Mouse (Mus musculus) CH12.LX (cell line): ENCODE data around the gene Abhd15. TPM values are rescaled to one million over a fixed set of nuclear protein-coding genes. Genes with fewer than 3 reads are reported as not detected.

Experiments used
- DNase-seq: peaks from one replicate; pipeline ENCODE4 v3.0.0-alpha.2; 2013; ENCODE audit errors: extremely low read depth
- H3K27ac ChIP-seq: 2 replicates; pipeline ENCODE4 v1.5.1; 2012; ENCODE audit warnings: low read depth, mild to moderate bottlenecking, control low read depth, moderate library complexity; ENCODE audit not compliant: insufficient read depth
- H3K27me3 ChIP-seq: replicated peaks from 2 replicates; pipeline ENCODE3; 2012; ENCODE audit warnings: inconsistent platforms
- H3K36me3 ChIP-seq, 2 experiments: replicated peaks in 1 of 2; 2 replicates each; pipeline versions ENCODE3 to v1.6.1; 2012; ENCODE audit warnings: inconsistent platforms in 1 of 2, low read length in 1 of 2, mild to moderate bottlenecking in 1 of 2, mixed read lengths in 1 of 2, moderate library complexity in 1 of 2; ENCODE audit not compliant: control insufficient read depth in 1 of 2, insufficient read depth in 1 of 2
- H3K4me1 ChIP-seq, 2 experiments: 2 replicates each; pipeline ENCODE4 v1.6.1; 2012; ENCODE audit warnings: inconsistent platforms in 1 of 2, moderate library complexity in 1 of 2; ENCODE audit not compliant: insufficient read depth in 2 of 2, control insufficient read depth in 1 of 2
- H3K4me2 ChIP-seq: 2 replicates; pipeline ENCODE4 v1.6.1; 2012; ENCODE audit warnings: low read depth, mild to moderate bottlenecking, control low read depth; ENCODE audit not compliant: poor library complexity, insufficient read depth, severe bottlenecking
- H3K4me3 ChIP-seq, 3 experiments: fragments of 150-350 bp in 1 of 3; sonication (generic) in 1 of 3; replicated peaks in 1 of 3; 2 replicates each; pipeline versions ENCODE3 to v1.5.1; 2011 to 2012; ENCODE audit warnings: low read depth in 2 of 3, low read length in 2 of 3, mild to moderate bottlenecking in 2 of 3, moderate library complexity in 2 of 3, control low read depth in 1 of 3, improper control_type of control experiment in 1 of 3, inconsistent platforms in 1 of 3, mixed read lengths in 1 of 3; ENCODE audit not compliant: poor library complexity in 1 of 3
- H3K79me2 ChIP-seq: replicated peaks from 2 replicates; pipeline ENCODE4 v1.6.1; 2012; ENCODE audit warnings: mild to moderate bottlenecking, moderate library complexity; ENCODE audit not compliant: control insufficient read depth, poor library complexity, insufficient read depth, severe bottlenecking; ENCODE audit errors: extremely low read depth
- H3K9ac ChIP-seq: 2 replicates; pipeline ENCODE4 v1.6.1; 2012; ENCODE audit warnings: low read depth, mild to moderate bottlenecking, control low read depth, moderate library complexity; ENCODE audit not compliant: insufficient read depth
- H3K9me3 ChIP-seq: replicated peaks from 2 replicates; pipeline ENCODE3; 2012; ENCODE audit warnings: low read length, inconsistent platforms, mixed read lengths
- BHLHE40 ChIP-seq: IDR thresholded peaks from 2 replicates; pipeline ENCODE4 v1.6.1; 2011; ENCODE audit warnings: mild to moderate bottlenecking, low read depth, low read length, improper control_type of control experiment
- CTCF ChIP-seq, 2 experiments: IDR thresholded peaks in 1 of 2; conservative IDR thresholded peaks in 1 of 2; 2 replicates each; pipeline ENCODE4 v1.5.1; 2011 to 2012; ENCODE audit warnings: low read depth in 2 of 2, low read length in 2 of 2, improper control_type of control experiment in 1 of 2, inconsistent platforms in 1 of 2, mild to moderate bottlenecking in 1 of 2, moderate library complexity in 1 of 2
- ELF1 ChIP-seq: IDR thresholded peaks from 2 replicates; pipeline ENCODE4 v1.6.1; 2014; ENCODE audit warnings: low read depth, mild to moderate bottlenecking, inconsistent platforms, low read length, improper control_type of control experiment
- GABPA ChIP-seq: IDR thresholded peaks from 2 replicates; pipeline ENCODE4 v1.6.1; 2012; ENCODE audit warnings: low read depth, low read length, improper control_type of control experiment, inconsistent platforms; ENCODE audit not compliant: insufficient replicate concordance
- HCFC1 ChIP-seq: IDR thresholded peaks from 2 replicates; pipeline ENCODE4 v1.6.1; 2012; ENCODE audit warnings: low read depth, mild to moderate bottlenecking, inconsistent platforms, low read length, improper control_type of control experiment
- IRF4 ChIP-seq: IDR thresholded peaks from 2 replicates; pipeline ENCODE4 v1.6.1; 2014; ENCODE audit warnings: low read depth, mild to moderate bottlenecking, inconsistent platforms, low read length, improper control_type of control experiment
- JUND ChIP-seq: conservative IDR thresholded peaks from 2 replicates; pipeline ENCODE4 v1.6.1; 2011; ENCODE audit warnings: low read depth, low read length, improper control_type of control experiment
- KAT2A ChIP-seq: IDR thresholded peaks from 2 replicates; pipeline ENCODE4 v1.6.1; 2012; ENCODE audit warnings: low read length, improper control_type of control experiment, inconsistent platforms; ENCODE audit not compliant: insufficient replicate concordance
- MAFK ChIP-seq: IDR thresholded peaks from 2 replicates; pipeline ENCODE4 v1.6.1; 2011; ENCODE audit warnings: low read length, improper control_type of control experiment; ENCODE audit not compliant: insufficient replicate concordance
- MEF2A ChIP-seq: IDR thresholded peaks from 2 replicates; pipeline ENCODE4 v1.6.1; 2014; ENCODE audit warnings: low read depth, mild to moderate bottlenecking, inconsistent platforms, low read length, improper control_type of control experiment, borderline replicate concordance
- MXI1 ChIP-seq: IDR thresholded peaks from 2 replicates; pipeline ENCODE4 v1.6.1; 2011; ENCODE audit warnings: mild to moderate bottlenecking, low read depth, low read length, improper control_type of control experiment
- NRF1 ChIP-seq: IDR thresholded peaks from 2 replicates; pipeline ENCODE4 v1.6.1; 2014; ENCODE audit warnings: low read depth, mild to moderate bottlenecking, inconsistent platforms, low read length, improper control_type of control experiment, moderate library complexity
- POLR2AphosphoS2 ChIP-seq: IDR thresholded peaks from 2 replicates; pipeline ENCODE4 v1.6.1; 2011; ENCODE audit warnings: low read depth, low read length, improper control_type of control experiment
- RAD21 ChIP-seq: IDR thresholded peaks from 2 replicates; pipeline ENCODE4 v1.6.1; 2011; ENCODE audit warnings: low read depth, mild to moderate bottlenecking, low read length, improper control_type of control experiment, moderate library complexity
- RCOR1 ChIP-seq: conservative IDR thresholded peaks from 2 replicates; pipeline ENCODE4 v1.6.1; 2012; ENCODE audit warnings: low read depth, mild to moderate bottlenecking, inconsistent platforms, low read length, improper control_type of control experiment
- TBP ChIP-seq: conservative IDR thresholded peaks from 2 replicates; pipeline ENCODE4 v1.6.1; 2011; ENCODE audit warnings: low read depth, low read length, improper control_type of control experiment
- TCF12 ChIP-seq: IDR thresholded peaks from 2 replicates; pipeline ENCODE4 v1.6.1; 2014; ENCODE audit warnings: low read depth, mild to moderate bottlenecking, inconsistent platforms, low read length, improper control_type of control experiment
- UBTF ChIP-seq: IDR thresholded peaks from 2 replicates; pipeline ENCODE4 v1.6.1; 2012; ENCODE audit warnings: low read depth, mild to moderate bottlenecking, inconsistent platforms, low read length, improper control_type of control experiment, moderate library complexity
- USF1 ChIP-seq: IDR thresholded peaks from 2 replicates; pipeline ENCODE4 v1.6.1; 2014; ENCODE audit warnings: low read depth, mild to moderate bottlenecking, inconsistent platforms, low read length, improper control_type of control experiment
- USF2 ChIP-seq: conservative IDR thresholded peaks from 2 replicates; pipeline ENCODE4 v1.6.1; 2011; ENCODE audit warnings: low read depth, low read length, improper control_type of control experiment
- ZC3H11A ChIP-seq: IDR thresholded peaks from 2 replicates; pipeline ENCODE4 v1.6.1; 2012; ENCODE audit warnings: low read depth, mild to moderate bottlenecking, inconsistent platforms, low read length, improper control_type of control experiment
- ZMIZ1 ChIP-seq: IDR thresholded peaks from 2 replicates; pipeline ENCODE4 v1.6.1; 2012; ENCODE audit warnings: low read depth, mild to moderate bottlenecking, inconsistent platforms, low read length, improper control_type of control experiment
- ZNF384 ChIP-seq: IDR thresholded peaks from 2 replicates; pipeline ENCODE4 v1.6.1; 2012; ENCODE audit warnings: low read depth, low read length, improper control_type of control experiment, inconsistent platforms
- dilution Hi-C: fragments of 300-500 bp; cut with MboI; formaldehyde crosslinking; loops from 2 replicates; pipeline ENCODE4 v1.14.3; 2020; ENCODE audit warnings: low sequenced_read_pairs; ENCODE audit not compliant: extremely low pct_unique_long_range_greater_than_20kb, extremely low pct_ligation_motif_present
- in situ Hi-C: fragments of 300-500 bp; cut with MboI; formaldehyde crosslinking; loops from 3 replicates; pipeline ENCODE4 v1.14.3; 2019; ENCODE audit warnings: low sequenced_read_pairs, low pct_ligation_motif_present, low pct_unique_long_range_greater_than_20kb, mixed read lengths
- polyA plus RNA-seq: library from polyadenylated mRNA; unstranded; fragments of >175 nt; gene quantifications from 2 replicates; pipeline ENCODE4 v1.2.1, GENCODE M21; 2012; ENCODE audit warnings: low read depth; ENCODE audit not compliant: insufficient read length
- total RNA-seq, 2 experiments: library from RNA; depleted of rRNA; stranded (reverse); fragments of 300-350 nt in 1 of 2; fragments of >200 nt in 1 of 2; gene quantifications; 2 replicates each; pipeline ENCODE4 v1.2.3; 2012 to 2014

The Abhd15 gene
- total and polyA plus RNA-seq, 3 experiments: 0.11 to 0.38 (median 0.23) TPM

DNA sequence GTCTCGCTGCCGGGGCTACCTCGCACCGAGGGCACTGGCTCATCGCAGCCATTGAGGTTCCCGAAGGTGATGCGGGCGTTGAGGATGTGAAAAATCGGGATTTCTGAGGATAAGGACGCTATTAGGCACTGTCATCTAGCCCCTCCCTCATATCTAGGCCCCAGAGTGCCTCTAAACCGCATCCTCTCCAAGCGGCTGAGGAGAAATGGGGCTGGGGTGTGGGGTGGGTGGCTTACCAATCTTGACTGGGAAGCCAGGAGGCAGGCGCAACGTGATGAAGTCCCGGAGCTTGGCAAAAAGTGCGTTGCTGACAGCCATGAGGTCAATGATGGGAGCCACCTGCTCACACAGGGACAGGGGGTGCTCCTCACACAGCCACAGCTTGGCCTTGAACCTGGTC, 42.1 kb upstream of the Abhd15 start:
- peaks cover 20% of the 10 kb centered on the region for H3K27me3 ChIP-seq

DNA sequence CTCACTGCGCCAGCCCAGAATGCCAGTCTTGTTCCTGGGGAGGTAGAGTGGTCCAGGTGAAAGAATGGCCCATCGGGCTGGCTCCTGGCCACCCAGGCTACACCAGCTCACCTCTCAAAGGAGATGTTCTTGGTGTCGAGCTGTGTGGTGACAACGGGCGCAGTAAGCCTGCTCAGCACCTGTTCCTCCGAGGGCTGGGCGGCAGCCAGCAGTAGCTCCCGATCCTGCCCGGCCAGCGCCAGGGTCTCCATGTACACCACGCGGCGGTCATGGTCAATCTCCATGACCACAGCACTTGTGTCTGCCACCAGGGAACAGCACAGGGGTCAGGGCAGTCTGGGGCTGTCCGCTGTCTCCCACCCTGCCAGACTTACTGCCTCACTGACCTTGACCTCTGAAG, 38.7 kb upstream of the Abhd15 start:
- dilution Hi-C loops: no loop called here
- peaks cover 19% of the 10 kb centered on the region for H3K27me3 ChIP-seq
- H3K4me2 ChIP-seq: no peak overlapping the region
- no peak for TF ChIP-seq UBTF
- no peak for TF ChIP-seq USF2
- no peak for TF ChIP-seq KAT2A
- no peak for TF ChIP-seq BHLHE40
- no peak for TF ChIP-seq RCOR1
- peaks cover 0 to 3% of the 10 kb centered on the region in 2 experiments for H3K36me3 ChIP-seq
- no peak overlapping the region for H3K9ac ChIP-seq
- H3K4me1 ChIP-seq: peaks cover 0 to 2% of the 10 kb centered on the region in 2 experiments; a peak in 1 of 4 replicates
- H3K4me3 ChIP-seq: no peak overlapping the region
- no peak for DNase-seq
- no peaks in the 10 kb centered on the region for H3K9me3 ChIP-seq
- no peak overlapping the region for H3K27ac ChIP-seq
- H3K79me2 ChIP-seq: no peaks in the 10 kb centered on the region
- in situ Hi-C loops: no loop called here

More for the DNA sequence above, 42.1 kb upstream of the Abhd15 start:
- Histone ChIP-seq H3K27ac (no peak overlapping the region), H3K4me3 (no peak overlapping the region), H3K79me2 (no peaks in the 10 kb centered on the region), H3K9ac (no peak overlapping the region), H3K36me3 (peaks cover 0 to 3% of the 10 kb centered on the region in 2 experiments), H3K4me2 (no peak overlapping the region), H3K4me1 (peaks cover 2% of the 10 kb centered on the region in 2 experiments; a peak in 3 of 4 replicates), H3K9me3 (no peaks in the 10 kb centered on the region)
- in situ Hi-C loops: loop anchor here (25.0 kb wide), 1 partner anchor 485 kb away; the partner anchor contains the start of gene Slc6a4
- TF ChIP-seq JUND (no peak), TBP (no peak), ZMIZ1 (no peak), ELF1 (no peak), ZC3H11A (no peak), CTCF (conservative IDR thresholded peaks at IDR 0.05 in 1 of 2, IDR thresholded peaks at IDR 0.05 in 1 of 2; ENCODE audit: low read depth in 2 of 2, low read length in 2 of 2) (no peak)
- dilution Hi-C loops: no loop called here
- no peak for DNase-seq

DNA sequence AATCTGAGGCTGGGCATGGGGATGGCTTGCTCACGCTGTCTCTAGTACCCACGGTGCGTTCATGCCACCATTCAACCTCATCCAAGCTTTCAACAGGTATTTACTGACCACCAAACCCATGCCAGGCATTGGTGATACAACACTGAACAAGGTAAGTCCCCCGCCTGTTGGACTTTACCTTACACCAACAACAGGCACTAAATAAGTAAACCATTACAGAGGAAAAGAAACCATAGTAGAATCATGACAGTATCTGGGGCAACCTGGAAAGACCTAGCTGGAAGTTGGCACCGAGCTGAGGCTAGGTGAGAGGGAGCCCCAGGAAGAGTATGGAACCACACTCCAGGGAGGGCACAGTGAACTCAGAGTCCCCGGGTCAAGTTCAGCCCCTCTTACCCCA, 38.0 kb upstream of the Abhd15 start:
- in situ Hi-C loops (no loop called here), dilution Hi-C loops (no loop called here)
- H3K4me3 ChIP-seq: no peak overlapping the region
- H3K36me3 ChIP-seq: peaks cover 0 to under 1% of the 10 kb centered on the region in 2 experiments
- no peaks in the 10 kb centered on the region for H3K9me3 ChIP-seq
- no peaks in the 10 kb centered on the region for H3K79me2 ChIP-seq
- no peak for TF ChIP-seq TCF12
- no peak for TF ChIP-seq MEF2A
- TF ChIP-seq POLR2AphosphoS2: no peak
- TF ChIP-seq UBTF: no peak
- TF ChIP-seq ZNF384: no peak
- no peak for TF ChIP-seq NRF1
- no peak for TF ChIP-seq HCFC1
- no peak for TF ChIP-seq IRF4
- no peak for TF ChIP-seq GABPA
- TF ChIP-seq RAD21: no peak
- TF ChIP-seq USF1: no peak
- no peak for TF ChIP-seq RCOR1
- no peak for TF ChIP-seq MXI1
- no peak for TF ChIP-seq MAFK
- no peak for TF ChIP-seq BHLHE40
- no peak for TF ChIP-seq ELF1
- no peak for TF ChIP-seq KAT2A
- TF ChIP-seq JUND: no peak
- no peak overlapping the region for H3K4me2 ChIP-seq
- no peak for DNase-seq
- H3K4me1 ChIP-seq: peaks cover 0 to 2% of the 10 kb centered on the region in 2 experiments; a peak in 1 of 4 replicates
- H3K27ac ChIP-seq: no peak overlapping the region
- peaks cover 20% of the 10 kb centered on the region for H3K27me3 ChIP-seq
- no peak overlapping the region for H3K9ac ChIP-seq
